Mouse (Mus musculus): ENCODE results near the gene Naip6.
"Not testable (repeated sequence)": the region's sequence is repeated elsewhere in the genome, so short reads cannot be mapped to it uniquely, and the experiment has no call there.

DNA sequence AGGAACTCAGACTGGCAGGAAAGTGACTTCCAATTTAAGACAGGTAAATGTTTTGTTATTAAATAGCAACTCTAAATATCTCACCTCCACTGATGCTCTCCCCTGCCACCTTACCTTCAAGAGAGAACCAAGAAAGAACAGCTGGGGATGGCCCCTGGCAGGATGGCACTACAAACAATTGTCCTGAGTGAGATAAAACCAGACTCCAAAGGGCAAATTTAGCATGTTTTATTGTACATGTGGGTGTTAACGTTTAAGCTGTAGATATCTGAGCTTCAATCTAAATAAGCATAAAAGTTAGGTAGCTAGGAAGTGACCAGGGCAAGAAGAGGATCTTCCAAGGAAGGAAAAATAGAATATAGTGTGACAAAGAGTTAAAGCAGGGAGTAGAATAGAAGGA, 11.4 kb upstream of the Naip6 start:
- not testable (repeated sequence) for TF ChIP-seq EP300, CTCF (IDR thresholded peaks at IDR 0.05; ENCODE audit: low read depth)

All from liver, embryonic 14.5 days (tissue).